Mouse (Mus musculus) spleen, adult 2 months (tissue): ENCODE data around the gene Dcbld1. TPM values are rescaled to one million over a fixed set of nuclear protein-coding genes. Genes with fewer than 3 reads are reported as not detected.
"Not testable (repeated sequence)": the region's sequence is repeated elsewhere in the genome, so short reads cannot be mapped to it uniquely, and the experiment has no call there.

Experiments used
- DNase-seq, 2 experiments: peaks; one replicate each; pipeline versions ENCODE4 v3.0.0 to v3.0.0-alpha.2; 2012 to 2021; ENCODE audit warnings: low spot score in 2 of 2, low read depth in 1 of 2
- H3K27ac ChIP-seq: fragments of 200-500 bp; 2 replicates; pipeline ENCODE4 v1.5.1; 2012; ENCODE audit warnings: low read length, inconsistent platforms; ENCODE audit not compliant: insufficient read depth
- H3K27me3 ChIP-seq: fragments of 200-500 bp; 2 replicates; pipeline ENCODE4 v1.6.1; 2012; ENCODE audit warnings: mild to moderate bottlenecking, moderate library complexity, low read length, inconsistent platforms; ENCODE audit not compliant: control insufficient read depth, insufficient read depth
- H3K36me3 ChIP-seq: fragments of 200-500 bp; 2 replicates; pipeline ENCODE4 v1.6.1; 2012; ENCODE audit warnings: mild to moderate bottlenecking, low read length, inconsistent platforms; ENCODE audit not compliant: control insufficient read depth, insufficient read depth
- H3K4me1 ChIP-seq: fragments of 200-500 bp; 2 replicates; pipeline ENCODE4 v1.6.1; 2011; ENCODE audit warnings: inconsistent platforms; ENCODE audit not compliant: control insufficient read depth, insufficient read depth, insufficient read length
- H3K4me3 ChIP-seq: fragments of 200-500 bp; 2 replicates; pipeline ENCODE4 v1.5.1; 2011; ENCODE audit warnings: mild to moderate bottlenecking, inconsistent platforms; ENCODE audit not compliant: insufficient read depth, insufficient read length; ENCODE audit errors: extremely low read depth
- CTCF ChIP-seq: fragments of 200-500 bp; IDR thresholded peaks from 2 replicates; pipeline ENCODE4 v1.5.1; 2011; ENCODE audit warnings: mild to moderate bottlenecking, inconsistent platforms; ENCODE audit not compliant: insufficient read depth, insufficient read length, insufficient replicate concordance; ENCODE audit errors: extremely low read depth
- POLR2A ChIP-seq: fragments of 200-500 bp; IDR thresholded peaks from 2 replicates; pipeline ENCODE4 v1.6.1; 2011; ENCODE audit warnings: low read depth, low read length, inconsistent platforms
- WGBS: fragments of 180-500 bp; shearing (Covaris S2); methylation state at CpG from one replicate; pipeline ENCODE4 v1.1.7; 2018; 5-methylcytosine and 5-hydroxymethylcytosine counted together
- polyA plus RNA-seq: library from polyadenylated mRNA; depleted of rRNA; stranded (reverse); fragments of >200 nt; gene quantifications from 2 replicates; pipeline ENCODE4 v1.2.3, GENCODE M21; 2012

Dcbld1 gene
- polyA plus RNA-seq, 1 experiment, result 2.0 TPM

- Histone ChIP-seq H3K36me3 (no peaks in the 10 kb centered on the region), H3K4me3 (no peak overlapping the region), H3K27ac (no peak overlapping the region), H3K4me1 (no peaks in the 10 kb centered on the region), H3K27me3 (no peaks in the 10 kb centered on the region)
- 76% methylated on average over 15 of the region's 15 CpGs for WGBS
- TF ChIP-seq CTCF (no peak), POLR2A (no peak)
- no peak for DNase-seq
These were observed 41.6 kb downstream of the Dcbld1 start for GRCm38 (mm10) chr10:52274910-52275604.

- Histone ChIP-seq H3K4me1 (no peaks in the 10 kb centered on the region), H3K4me3 (no peak overlapping the region), H3K27me3 (no peaks in the 10 kb centered on the region), H3K36me3 (no peaks in the 10 kb centered on the region), H3K27ac (no peak overlapping the region)
- TF ChIP-seq CTCF (no peak), POLR2A (no peak)
- no peak for DNase-seq
- 80% methylated on average over 3 of the region's 3 CpGs for WGBS
These were observed 43.2 kb downstream of the Dcbld1 start for GRCm38 (mm10) chr10:52276579-52276978.

GRCm38 (mm10) chr10:52277564-52277963 is 44.1 kb downstream of the Dcbld1 start:
- not testable (repeated sequence) for DNase-seq, H3K27ac ChIP-seq, H3K4me3 ChIP-seq, H3K27me3 ChIP-seq, H3K36me3 ChIP-seq, H3K4me1 ChIP-seq
- WGBS, result 93% methylated on average over 8 of the region's 8 CpGs

GRCm38 (mm10) chr10:52278011-52278434 is 44.6 kb downstream of the Dcbld1 start:
- no peak overlapping the region for H3K4me3 ChIP-seq
- H3K27ac ChIP-seq, result no peak overlapping the region

GRCm38 (mm10) chr10:52278866-52279265 is 45.4 kb downstream of the Dcbld1 start:
- TF ChIP-seq CTCF, result no peak
- no peak for TF ChIP-seq POLR2A
- H3K4me1 ChIP-seq, result no peaks in the 10 kb centered on the region
- H3K27me3 ChIP-seq, result no peaks in the 10 kb centered on the region
- no peak for DNase-seq
- H3K27ac ChIP-seq, result no peak overlapping the region
- WGBS, result 63% methylated on average over 3 of the region's 3 CpGs
- no peaks in the 10 kb centered on the region for H3K36me3 ChIP-seq
- no peak overlapping the region for H3K4me3 ChIP-seq

More at GRCm38 (mm10) chr10:52278011-52278434, 44.6 kb downstream of the Dcbld1 start:
- H3K27me3 ChIP-seq, result no peaks in the 10 kb centered on the region
- no peak for TF ChIP-seq CTCF
- no peak for TF ChIP-seq POLR2A
- WGBS, result 90% methylated on average over 9 of the region's 9 CpGs
- H3K36me3 ChIP-seq, result no peaks in the 10 kb centered on the region
- H3K4me1 ChIP-seq, result no peaks in the 10 kb centered on the region
- DNase-seq, result no peak

GRCm38 (mm10) chr10:52279876-52280275 is 46.5 kb downstream of the Dcbld1 start:
- DNase-seq, result no peak
- Histone ChIP-seq H3K36me3 (no peaks in the 10 kb centered on the region), H3K27ac (no peak overlapping the region), H3K27me3 (no peaks in the 10 kb centered on the region), H3K4me1 (no peaks in the 10 kb centered on the region), H3K4me3 (no peak overlapping the region)
- TF ChIP-seq POLR2A, result no peak
- WGBS, result 84% methylated on average over 4 of the region's 4 CpGs

GRCm38 (mm10) chr10:52280623-52281022 is 47.2 kb downstream of the Dcbld1 start:
- no peaks in the 10 kb centered on the region for H3K27me3 ChIP-seq
- WGBS, result 95% methylated on average over 3 of the region's 3 CpGs
- no peak overlapping the region for H3K27ac ChIP-seq
- no peaks in the 10 kb centered on the region for H3K36me3 ChIP-seq
- DNase-seq, result no peak
- no peak overlapping the region for H3K4me3 ChIP-seq
- TF ChIP-seq POLR2A, result no peak
- TF ChIP-seq CTCF, result no peak
- H3K4me1 ChIP-seq, result no peaks in the 10 kb centered on the region
